Mouse (Mus musculus) embryonic fibroblast, embryonic 13.5 days (primary cell): Measurements from ENCODE around the gene Socs5. TPM values are rescaled to one million over a fixed set of nuclear protein-coding genes. Genes with fewer than 3 reads are reported as not detected.

Source experiments
- H3K27ac ChIP-seq: 2 replicates; pipeline ENCODE4 v1.5.1; 2012; ENCODE audit warnings: low read length, control low read depth, inconsistent platforms; ENCODE audit not compliant: insufficient read depth
- H3K4me1 ChIP-seq: 2 replicates; pipeline ENCODE4 v1.6.1; 2011; ENCODE audit warnings: low read length; ENCODE audit not compliant: control insufficient read depth, insufficient read depth
- H3K4me3 ChIP-seq: 2 replicates; pipeline ENCODE4 v1.5.1; 2011; ENCODE audit warnings: mild to moderate bottlenecking, control low read depth, low read length; ENCODE audit not compliant: insufficient read depth
- CTCF ChIP-seq: IDR thresholded peaks from 2 replicates; pipeline ENCODE4 v1.5.1; 2011; ENCODE audit warnings: mild to moderate bottlenecking, control low read depth, low read length, moderate library complexity, borderline replicate concordance; ENCODE audit not compliant: insufficient read depth
- POLR2A ChIP-seq: IDR thresholded peaks from 2 replicates; pipeline ENCODE4 v1.6.1; 2011; ENCODE audit warnings: low read depth, mild to moderate bottlenecking, control low read depth, low read length, moderate library complexity
- polyA plus RNA-seq: library from polyadenylated mRNA; stranded (reverse); fragments of >200 nt; gene quantifications from 2 replicates; pipeline ENCODE4 v1.2.4, GENCODE M21; 2011; ENCODE audit warnings: low read depth; ENCODE audit not compliant: missing spikeins, insufficient read length

The Socs5 gene
- polyA plus RNA-seq, 1 experiment = 60.0 TPM

DNA sequence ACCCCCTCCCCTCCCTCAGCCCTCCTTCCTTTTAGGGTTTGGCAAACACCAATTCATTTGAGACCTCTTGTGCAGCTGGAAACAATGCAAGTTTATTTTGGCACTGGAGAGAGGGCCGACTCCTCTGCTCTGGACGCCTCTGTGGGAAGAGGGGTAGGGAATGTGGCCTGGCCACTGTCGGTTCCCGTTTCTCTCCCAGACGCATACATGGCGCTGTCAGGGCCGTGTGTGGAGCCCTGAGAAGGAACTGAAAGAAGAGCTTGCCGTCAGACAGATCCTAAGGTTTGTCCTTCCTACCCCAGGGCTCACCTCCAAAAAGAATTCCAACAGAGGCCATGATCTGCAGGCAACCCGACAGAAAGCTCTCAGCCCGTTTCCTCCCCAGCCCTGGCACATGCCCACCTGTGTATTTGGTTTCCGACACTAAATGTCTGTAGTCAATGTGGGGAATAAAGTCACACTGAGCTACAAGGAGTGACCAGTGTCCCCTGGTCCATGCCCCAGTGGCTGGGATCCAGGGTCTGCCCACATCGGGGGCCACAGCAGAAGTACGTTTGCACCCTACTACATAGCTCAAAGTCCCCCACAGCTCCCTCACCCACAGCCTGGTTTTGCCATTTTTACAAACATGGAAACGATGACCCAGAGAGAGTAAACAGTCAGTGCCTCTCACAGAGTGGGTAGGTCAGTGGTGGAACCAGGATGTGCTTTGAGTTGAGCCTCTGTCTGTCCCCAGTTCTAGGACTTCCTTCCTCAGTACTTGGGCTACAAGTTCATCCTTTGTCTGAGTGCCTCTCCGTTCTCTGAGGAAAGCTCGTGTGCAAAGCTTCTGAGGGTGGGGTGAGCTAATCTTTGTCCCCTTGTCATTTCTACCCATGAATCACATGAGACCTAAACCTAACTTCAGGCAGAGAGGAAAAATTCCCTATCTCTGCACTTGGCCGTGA, 68.9 kb downstream of the Socs5 start:
- no peak overlapping the region for H3K4me3 ChIP-seq
- H3K4me1 ChIP-seq = peaks cover 16% of the 10 kb centered on the region
- H3K27ac ChIP-seq = peak overlapping the region; percentile 92
- TF ChIP-seq CTCF (no peak), POLR2A (0 out of 2 replicates have a peak, but pooled peaks have one; percentile 28)

DNA sequence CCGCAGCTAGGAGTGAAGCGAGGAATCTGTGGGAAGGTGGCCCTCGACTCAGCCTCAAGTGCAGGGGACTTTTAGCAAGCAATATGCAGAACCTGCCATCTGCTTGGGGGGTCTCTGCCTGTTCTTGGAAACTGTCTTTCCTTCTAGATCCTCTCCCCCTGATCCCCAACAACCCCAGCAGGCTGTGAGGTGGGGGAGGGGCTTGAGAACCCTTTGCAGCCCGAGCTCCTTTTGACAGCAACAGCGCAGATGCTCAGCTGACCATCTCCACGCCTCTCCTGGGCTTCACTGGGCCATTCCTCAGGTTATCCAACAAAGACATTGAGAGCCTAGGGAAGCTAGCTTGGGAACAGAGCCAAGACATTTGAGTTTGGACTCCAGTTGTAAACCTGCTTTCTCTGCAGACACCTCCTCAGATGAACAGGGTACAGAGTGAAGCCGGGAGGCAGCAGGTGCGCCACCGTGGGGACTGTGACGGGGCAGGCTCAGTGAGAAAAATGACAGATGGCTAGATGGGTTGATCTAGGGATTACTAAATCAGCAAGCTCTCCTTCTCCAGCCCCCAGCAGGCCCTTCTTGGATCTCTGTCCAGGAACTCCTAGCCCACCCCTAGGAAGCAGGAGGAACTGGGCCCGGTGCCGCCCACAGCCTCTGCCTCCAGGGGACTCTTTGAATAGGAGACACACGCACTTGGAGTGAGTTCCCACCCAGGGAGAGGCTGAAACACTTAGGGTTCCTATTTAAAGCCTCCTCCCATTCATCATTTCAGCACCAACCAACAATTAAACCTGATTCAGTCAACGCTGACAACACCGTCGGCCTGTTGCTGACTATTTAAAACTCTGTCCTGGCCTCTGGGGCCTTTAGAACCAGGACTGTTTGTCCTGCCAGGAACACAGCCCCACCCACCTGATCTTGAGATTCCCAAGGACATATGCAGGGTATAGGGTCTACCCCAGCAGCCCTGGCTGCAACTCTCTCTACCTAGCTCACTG, 71.4 kb downstream of the Socs5 start:
- no peak overlapping the region for H3K27ac ChIP-seq
- TF ChIP-seq CTCF (no peak), POLR2A (no peak)

DNA sequence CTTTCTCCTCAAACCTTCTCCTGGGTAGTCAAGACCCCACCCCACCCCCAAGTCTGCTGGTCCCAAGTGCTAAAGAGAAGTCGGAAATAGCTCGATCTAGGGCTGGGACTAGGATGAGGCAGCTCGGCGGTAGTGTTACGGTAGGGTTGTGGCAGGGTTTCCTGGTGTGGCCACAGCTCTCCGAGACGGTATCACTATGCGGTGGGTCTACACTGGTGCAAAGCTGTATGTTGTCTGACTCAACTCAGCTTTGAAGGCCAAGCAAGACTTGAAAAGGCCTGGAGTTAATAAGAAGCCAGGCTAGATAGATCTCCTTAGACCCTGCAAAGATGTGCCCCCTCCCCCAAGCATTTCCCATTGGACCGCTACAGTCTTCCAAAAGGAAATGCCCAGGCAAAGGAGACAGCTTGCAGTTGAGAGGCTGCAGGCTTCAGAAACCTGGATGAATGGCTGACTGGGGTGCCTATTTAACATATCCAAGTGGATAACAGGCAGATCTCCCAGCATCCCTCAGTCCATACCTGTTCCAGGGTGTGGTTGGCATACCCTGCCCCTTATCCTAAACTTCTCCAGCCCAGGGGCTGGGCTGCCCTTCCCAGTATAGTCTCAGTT, 72.6 kb downstream of the Socs5 start:
- Histone ChIP-seq H3K4me1 (peaks cover 8% of the 10 kb centered on the region), H3K4me3 (no peak overlapping the region), H3K27ac (no peak overlapping the region)
- no peak for TF ChIP-seq CTCF
- no peak for TF ChIP-seq POLR2A

More for the DNA sequence above, 71.4 kb downstream of the Socs5 start:
- peaks cover 11% of the 10 kb centered on the region for H3K4me1 ChIP-seq
- H3K4me3 ChIP-seq = no peak overlapping the region

GRCm38 (mm10) chr17:87181683-87182346, 74.3 kb downstream of the Socs5 start:
- no peak overlapping the region for H3K27ac ChIP-seq
- H3K4me3 ChIP-seq = no peak overlapping the region
- TF ChIP-seq CTCF (no peak), POLR2A (no peak)

DNA sequence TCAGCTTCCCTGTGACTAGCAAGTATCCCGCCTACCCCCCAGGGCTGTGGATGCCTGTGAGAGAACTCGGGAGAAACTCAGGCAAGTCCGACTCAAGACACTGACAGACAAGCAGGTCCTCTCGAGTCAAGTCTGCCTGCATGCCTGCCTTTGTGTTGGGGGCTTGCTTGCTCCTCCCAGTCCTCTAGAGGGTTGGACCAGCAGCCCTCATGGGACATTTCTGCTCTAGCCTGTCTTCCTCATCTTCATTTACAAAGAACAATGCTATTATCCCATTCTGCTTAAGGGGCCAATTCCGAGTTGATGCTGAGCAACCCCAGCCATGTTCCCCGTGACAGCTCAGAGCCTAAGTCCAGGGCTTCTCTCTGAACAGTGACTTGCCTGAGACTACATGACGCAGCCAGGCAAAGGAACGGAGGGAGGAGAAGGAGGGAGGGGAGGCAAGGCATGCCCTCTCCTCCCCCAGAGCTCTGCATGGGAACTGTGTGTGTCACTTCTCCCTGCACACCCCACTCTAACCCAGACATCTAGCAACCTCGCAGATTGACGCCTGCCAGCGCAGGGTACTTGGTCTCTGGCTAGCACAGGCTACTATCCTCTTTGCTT, 78.1 kb downstream of the Socs5 start:
- TF ChIP-seq POLR2A (no peak), CTCF (no peak)
- H3K4me3 ChIP-seq = no peak overlapping the region
- H3K4me1 ChIP-seq = no peaks in the 10 kb centered on the region
- no peak overlapping the region for H3K27ac ChIP-seq

More at GRCm38 (mm10) chr17:87181683-87182346, 74.3 kb downstream of the Socs5 start:
- H3K4me1 ChIP-seq = 0 out of 2 replicates have a peak, but pooled peaks cover under 1% of the 10 kb centered on the region

DNA sequence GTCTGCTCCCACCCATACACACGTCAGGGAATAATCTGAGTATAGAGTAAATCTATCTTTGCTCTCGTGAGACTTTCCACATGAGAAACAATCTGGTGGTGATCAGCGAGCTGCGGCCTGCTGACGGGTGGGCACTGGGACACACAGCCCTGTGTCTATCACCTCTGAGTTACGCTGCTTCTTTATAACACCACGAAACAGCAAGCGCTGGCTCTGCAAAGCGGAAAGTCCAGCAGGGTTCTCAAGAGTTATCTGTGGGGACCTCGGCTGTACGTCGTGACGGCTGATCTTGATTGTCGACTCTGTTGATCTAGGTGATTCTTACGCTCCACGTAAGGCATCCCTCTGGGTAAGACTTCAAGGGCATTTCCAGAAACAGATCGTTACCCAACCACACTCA, 79.5 kb downstream of the Socs5 start:
- Histone ChIP-seq H3K4me3 (no peak overlapping the region), H3K27ac (no peak overlapping the region), H3K4me1 (no peaks in the 10 kb centered on the region)
- TF ChIP-seq POLR2A = no peak
- no peak for TF ChIP-seq CTCF

Other genes starting within 250 kb of the Socs5 start
- not detected in 2 replicates for gene Tmem247, start 190.3 kb upstream of the Socs5 start, polyA plus RNA-seq
- gene Atp6v1e2, start 159.8 kb upstream of the Socs5 start, polyA plus RNA-seq = not detected in 2 replicates
- gene Rhoq, start 144.6 kb upstream of the Socs5 start, polyA plus RNA-seq = 177 and 187 TPM in 2 replicates
- 17.9 and 19.5 TPM in 2 replicates for gene Pigf, start 82.3 kb upstream of the Socs5 start, polyA plus RNA-seq
- 49.1 and 53.6 TPM in 2 replicates for gene Cript, start 82.1 kb upstream of the Socs5 start, polyA plus RNA-seq
- gene Mcfd2, start 158.3 kb downstream of the Socs5 start, polyA plus RNA-seq = 112 and 146 TPM in 2 replicates
- gene Ttc7, start 175.2 kb downstream of the Socs5 start, polyA plus RNA-seq = 15.8 and 19.5 TPM in 2 replicates